Mouse (Mus musculus) MEL (cell line): ENCODE measurements around the gene Tmeff2. TPM values are rescaled to one million over a fixed set of nuclear protein-coding genes. Genes with fewer than 3 reads are reported as not detected.

Experiments
- DNase-seq: peaks from one replicate; pipeline ENCODE4 v3.0.0; 2011; ENCODE audit warnings: low read depth, low spot score
- H3K27ac ChIP-seq: 2 replicates; pipeline ENCODE4 v1.5.1; 2012; ENCODE audit warnings: low read depth, mild to moderate bottlenecking, control low read depth, low read length, moderate library complexity; ENCODE audit not compliant: control insufficient read depth
- H3K27me3 ChIP-seq, 2 experiments: fragments of 150-350 bp in 1 of 2; sonication (generic) in 1 of 2; 2 replicates each; pipeline ENCODE4 v1.6.1; 2012; ENCODE audit warnings: low read length in 2 of 2, mild to moderate bottlenecking in 2 of 2, improper control_type of control experiment in 1 of 2, moderate library complexity in 1 of 2; ENCODE audit not compliant: insufficient read depth in 2 of 2, control insufficient read depth in 1 of 2
- H3K36me3 ChIP-seq, 2 experiments: 2 replicates each; pipeline ENCODE4 v1.6.1; 2012 to 2014; ENCODE audit warnings: low read length in 2 of 2, improper control_type of control experiment in 1 of 2, inconsistent platforms in 1 of 2, mild to moderate bottlenecking in 1 of 2; ENCODE audit not compliant: insufficient read depth in 2 of 2, control insufficient read depth in 1 of 2
- H3K4me1 ChIP-seq, 2 experiments: fragments of 150-350 bp in 1 of 2; sonication (generic) in 1 of 2; 2 replicates each; pipeline ENCODE4 v1.6.1; 2012; ENCODE audit warnings: low read length in 2 of 2, improper control_type of control experiment in 1 of 2, mild to moderate bottlenecking in 1 of 2; ENCODE audit not compliant: insufficient read depth in 2 of 2, control insufficient read depth in 1 of 2
- H3K4me3 ChIP-seq, 2 experiments: fragments of 150-350 bp in 1 of 2; sonication (generic) in 1 of 2; 2 replicates each; pipeline ENCODE4 v1.5.1; 2012; ENCODE audit warnings: low read depth in 2 of 2, low read length in 2 of 2, mild to moderate bottlenecking in 2 of 2, moderate library complexity in 2 of 2, control low read depth in 1 of 2, improper control_type of control experiment in 1 of 2; ENCODE audit not compliant: control insufficient read depth in 1 of 2, insufficient read depth in 1 of 2
- H3K79me2 ChIP-seq: 2 replicates; pipeline ENCODE4 v1.6.1; 2012; ENCODE audit warnings: mild to moderate bottlenecking, low read length, moderate library complexity; ENCODE audit not compliant: control insufficient read depth, poor library complexity, insufficient read depth
- H3K9ac ChIP-seq: 2 replicates; pipeline ENCODE4 v1.6.1; 2012; ENCODE audit warnings: low read depth, mild to moderate bottlenecking, control low read depth, low read length, moderate library complexity; ENCODE audit not compliant: control insufficient read depth, poor library complexity, severe bottlenecking
- H3K9me3 ChIP-seq: fragments of 150-350 bp; sonication (generic); replicated peaks from 2 replicates; pipeline ENCODE4 v1.6.1; 2012; ENCODE audit warnings: mild to moderate bottlenecking, low read length, improper control_type of control experiment, moderate library complexity; ENCODE audit not compliant: insufficient read depth
- CHD2 ChIP-seq: IDR thresholded peaks from 2 replicates; pipeline ENCODE4 v1.6.1; 2011; ENCODE audit warnings: low read length, improper control_type of control experiment
- CTCF ChIP-seq, 3 experiments: IDR thresholded peaks in 2 of 3; conservative IDR thresholded peaks in 1 of 3; 2 replicates each; pipeline ENCODE4 v1.5.1; 2011 to 2012; ENCODE audit warnings: low read length in 3 of 3, low read depth in 2 of 3, mild to moderate bottlenecking in 2 of 3, improper control_type of control experiment in 1 of 3, inconsistent platforms in 1 of 3, mixed read lengths in 1 of 3, moderate library complexity in 1 of 3; ENCODE audit not compliant: control insufficient read depth in 1 of 3, insufficient read depth in 1 of 3, poor library complexity in 1 of 3, severe bottlenecking in 1 of 3
- E2F4 ChIP-seq: IDR thresholded peaks from 2 replicates; pipeline ENCODE4 v1.6.1; 2011; ENCODE audit warnings: low read depth, low read length, improper control_type of control experiment, borderline replicate concordance
- EP300 ChIP-seq, 2 experiments: IDR thresholded peaks; 2 replicates each; pipeline ENCODE4 v1.6.1; 2011; ENCODE audit warnings: improper control_type of control experiment in 2 of 2, low read length in 2 of 2, low read depth in 1 of 2, mild to moderate bottlenecking in 1 of 2
- ETS1 ChIP-seq: IDR thresholded peaks from 2 replicates; pipeline ENCODE4 v1.6.1; 2012; ENCODE audit warnings: low read depth, mild to moderate bottlenecking, inconsistent platforms, low read length, improper control_type of control experiment, moderate library complexity
- GATA1 ChIP-seq: IDR thresholded peaks from 2 replicates; pipeline ENCODE4 v1.6.1; 2011; ENCODE audit warnings: low read depth, low read length, improper control_type of control experiment
- MAZ ChIP-seq: IDR thresholded peaks from 2 replicates; pipeline ENCODE4 v1.6.1; 2012; ENCODE audit warnings: low read depth, mild to moderate bottlenecking, inconsistent platforms, low read length, improper control_type of control experiment
- MYB ChIP-seq: IDR thresholded peaks from 2 replicates; pipeline ENCODE4 v1.6.1; 2011; ENCODE audit warnings: mild to moderate bottlenecking, low read depth, low read length, improper control_type of control experiment
- MYC ChIP-seq: IDR thresholded peaks from 2 replicates; pipeline ENCODE4 v1.6.1; 2011; ENCODE audit warnings: low read depth, mild to moderate bottlenecking, low read length, improper control_type of control experiment, moderate library complexity
- POLR2AphosphoS2 ChIP-seq: IDR thresholded peaks from 2 replicates; pipeline ENCODE4 v1.6.1; 2011; ENCODE audit warnings: low read length, improper control_type of control experiment
- POLR2AphosphoS5 ChIP-seq: IDR thresholded peaks from 2 replicates; pipeline ENCODE4 v1.6.1; 2012; ENCODE audit warnings: low read depth, borderline replicate concordance, mild to moderate bottlenecking, inconsistent platforms, low read length, moderate library complexity, mixed read lengths
- RAD21 ChIP-seq: IDR thresholded peaks from 2 replicates; pipeline ENCODE4 v1.6.1; 2011; ENCODE audit warnings: mild to moderate bottlenecking, low read depth, low read length, improper control_type of control experiment
- SMC3 ChIP-seq: IDR thresholded peaks from 2 replicates; pipeline ENCODE4 v1.6.1; 2011; ENCODE audit warnings: low read depth, low read length, improper control_type of control experiment
- USF1 ChIP-seq: IDR thresholded peaks from 2 replicates; pipeline ENCODE4 v1.6.1; 2014; ENCODE audit warnings: low read depth, mild to moderate bottlenecking, inconsistent platforms, low read length, improper control_type of control experiment, moderate library complexity
- USF2 ChIP-seq, 2 experiments: IDR thresholded peaks; 2 replicates each; pipeline ENCODE4 v1.6.1; 2011 to 2012; ENCODE audit warnings: improper control_type of control experiment in 2 of 2, low read length in 2 of 2, borderline replicate concordance in 1 of 2, inconsistent platforms in 1 of 2, low read depth in 1 of 2, mild to moderate bottlenecking in 1 of 2; ENCODE audit not compliant: insufficient read depth in 1 of 2
- ZC3H11A ChIP-seq: IDR thresholded peaks from 2 replicates; pipeline ENCODE4 v1.6.1; 2012; ENCODE audit warnings: low read depth, mild to moderate bottlenecking, inconsistent platforms, low read length, improper control_type of control experiment
- ZKSCAN1 ChIP-seq: IDR thresholded peaks from 2 replicates; pipeline ENCODE4 v1.6.1; 2012; ENCODE audit warnings: low read depth, mild to moderate bottlenecking, inconsistent platforms, low read length, improper control_type of control experiment, moderate library complexity
- ZMIZ1 ChIP-seq: IDR thresholded peaks from 2 replicates; pipeline ENCODE4 v1.6.1; 2012; ENCODE audit warnings: low read depth, mild to moderate bottlenecking, inconsistent platforms, low read length, improper control_type of control experiment, moderate library complexity
- polyA plus RNA-seq, 2 experiments: library from polyadenylated mRNA; stranded (reverse) in 1 of 2; unstranded in 1 of 2; fragments of >175 nt in 1 of 2; fragments of >200 nt in 1 of 2; gene quantifications; 2 replicates each; pipeline versions ENCODE4 v1.2.1 to v1.2.4; 2012; ENCODE audit warnings: low replicate concordance in 2 of 2, low read depth in 1 of 2; ENCODE audit not compliant: insufficient read length in 2 of 2, insufficient read depth in 1 of 2, missing spikeins in 1 of 2
- total RNA-seq: library from RNA; depleted of rRNA; stranded (reverse); fragments of 300-350 nt; gene quantifications from 2 replicates; pipeline ENCODE4 v1.2.3, GENCODE M21; 2012

The Tmeff2 gene
- total and polyA plus RNA-seq, 3 experiments = not detected

DNA sequence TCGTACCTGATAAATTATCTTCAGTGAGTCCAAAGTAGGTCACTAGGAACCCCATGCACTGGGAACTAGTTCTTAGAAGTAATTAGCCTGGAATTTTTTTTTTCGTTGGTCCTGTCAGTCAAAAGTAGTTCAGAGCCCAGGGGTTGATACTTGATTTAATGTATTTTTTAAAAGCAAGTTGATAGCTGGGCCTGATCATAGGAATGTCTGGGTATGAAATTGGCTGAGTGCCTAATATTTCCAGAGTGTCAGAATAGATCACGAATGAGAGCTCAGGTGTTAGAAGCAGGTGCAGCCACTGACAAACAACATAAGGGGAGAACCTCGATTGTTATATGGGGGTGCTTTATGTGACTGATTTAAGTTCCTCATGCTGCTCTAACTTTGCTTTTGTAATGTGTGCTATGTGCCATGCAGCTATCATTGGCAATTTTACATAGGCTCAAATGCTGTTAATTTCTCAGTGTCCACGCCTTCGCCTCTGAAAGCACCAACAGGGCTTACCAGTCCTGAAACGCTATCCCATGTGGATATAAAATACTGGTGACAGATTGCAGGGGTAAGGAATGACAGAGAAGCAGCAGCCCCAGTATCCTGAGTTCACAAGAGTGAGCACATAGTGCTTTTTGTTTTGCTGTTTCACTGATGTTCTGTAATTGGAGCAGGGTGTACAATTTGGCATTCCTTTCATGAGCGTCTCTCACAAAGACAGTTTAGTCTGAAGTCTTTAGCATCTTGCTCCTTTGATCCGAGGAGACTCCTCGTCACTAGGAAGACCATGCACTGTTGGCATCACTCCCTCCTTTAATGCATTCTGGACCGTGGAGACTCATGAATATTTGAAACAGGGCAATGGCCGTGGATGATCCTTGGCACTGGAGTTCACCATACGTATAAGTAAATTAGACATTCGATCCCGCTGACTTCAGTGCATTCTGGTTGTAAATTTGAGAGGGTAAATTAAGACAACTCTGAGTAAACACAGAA, 175.6 kb downstream of the Tmeff2 start:
- Histone ChIP-seq H3K9ac (no peak overlapping the region), H3K36me3 (no peaks in the 10 kb centered on the region), H3K79me2 (no peaks in the 10 kb centered on the region), H3K4me3 (no peak overlapping the region), H3K4me1 (no peaks in the 10 kb centered on the region)
- TF ChIP-seq MAZ = no peak
- no peak for TF ChIP-seq CHD2
- TF ChIP-seq USF2 (IDR thresholded peaks at IDR 0.05; ENCODE audit: borderline replicate concordance in 1 of 2, insufficient read depth in 1 of 2, low read depth in 1 of 2, low read length in 2 of 2) = no peak
- TF ChIP-seq ZMIZ1 = no peak
- TF ChIP-seq USF1 = no peak
- no peak for TF ChIP-seq POLR2AphosphoS5
- no peak for TF ChIP-seq E2F4
- TF ChIP-seq POLR2AphosphoS2 = no peak
- TF ChIP-seq CTCF (IDR thresholded peaks at IDR 0.05 in 2 of 3, conservative IDR thresholded peaks at IDR 0.05 in 1 of 3; ENCODE audit: control insufficient read depth in 1 of 3, insufficient read depth in 1 of 3, low read depth in 2 of 3, low read length in 3 of 3, poor library complexity in 1 of 3, severe bottlenecking in 1 of 3) = no peak
- no peak for TF ChIP-seq MYC
- no peak for TF ChIP-seq ZC3H11A
- TF ChIP-seq ZKSCAN1 = no peak
- no peak for TF ChIP-seq SMC3
- no peak for TF ChIP-seq ETS1
- no peak for TF ChIP-seq EP300 (IDR thresholded peaks at IDR 0.05; ENCODE audit: low read depth in 1 of 2, low read length in 2 of 2)
- TF ChIP-seq RAD21 = no peak
- TF ChIP-seq, all 39 proteins: peak for 0
- Histone ChIP-seq H3K27me3 (no peaks in the 10 kb centered on the region), H3K9me3 (no peaks in the 10 kb centered on the region), H3K27ac (no peak overlapping the region)
- no peak for DNase-seq

DNA sequence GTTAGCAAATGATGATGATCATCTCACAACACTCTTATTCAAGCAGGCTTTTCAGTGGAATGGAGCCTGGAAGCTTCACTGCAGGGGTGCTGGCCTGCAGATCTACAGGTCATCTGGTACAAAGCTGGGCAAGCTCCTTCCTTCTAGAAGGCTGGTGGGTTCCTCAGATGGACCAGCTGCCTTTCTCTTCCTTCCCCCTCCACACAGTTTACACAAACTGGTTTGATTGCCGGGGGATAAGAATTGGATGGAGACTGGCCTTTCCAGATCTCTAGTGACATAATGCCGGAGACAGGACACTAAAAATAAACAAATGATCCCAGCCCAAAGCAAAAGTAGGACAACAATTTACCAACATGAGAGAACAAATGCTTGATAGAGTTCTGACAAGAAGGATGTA, 188.5 kb downstream of the Tmeff2 start:
- H3K4me1 ChIP-seq = no peaks in the 10 kb centered on the region
- H3K27me3 ChIP-seq = no peaks in the 10 kb centered on the region
- no peak overlapping the region for H3K27ac ChIP-seq
- no peak overlapping the region for H3K4me3 ChIP-seq
- no peak for DNase-seq
- H3K9me3 ChIP-seq = no peaks in the 10 kb centered on the region
- no peak overlapping the region for H3K9ac ChIP-seq
- H3K36me3 ChIP-seq = no peaks in the 10 kb centered on the region
- no peak for TF ChIP-seq CTCF (IDR thresholded peaks at IDR 0.05 in 2 of 3, conservative IDR thresholded peaks at IDR 0.05 in 1 of 3; ENCODE audit: control insufficient read depth in 1 of 3, insufficient read depth in 1 of 3, low read depth in 2 of 3, low read length in 3 of 3, poor library complexity in 1 of 3, severe bottlenecking in 1 of 3)
- no peak for TF ChIP-seq USF1
- TF ChIP-seq GATA1 = no peak
- no peak for TF ChIP-seq ETS1
- TF ChIP-seq MYB = no peak
- no peak for TF ChIP-seq ZC3H11A
- TF ChIP-seq E2F4 = no peak
- no peak for TF ChIP-seq ZMIZ1
- no peaks in the 10 kb centered on the region for H3K79me2 ChIP-seq
